Mouse (Mus musculus) adrenal gland, postnatal 36 days (tissue): ENCODE measurements around the gene Fam20a. TPM values are rescaled to one million over a fixed set of nuclear protein-coding genes. Genes with fewer than 3 reads are reported as not detected.
A peak's percentile ranks its signal among the peaks of the same experiment; 100 is the strongest.

Source experiments
- DNase-seq, 2 experiments: peaks; one replicate each; pipeline ENCODE4 v3.0.0; 2021; ENCODE audit warnings: mixed read lengths in 1 of 2
- total RNA-seq, 2 experiments: library from RNA; stranded (reverse); gene quantifications; 2 replicates each; pipeline ENCODE4 v1.2.3; 2021

Gene Fam20a
- total RNA-seq, 2 experiments from 2014 or later: 2.2 to 4.1 TPM

- DNase-seq: no peak
Measured at GRCm38 (mm10) chr11:109654581-109654980, 67.5 kb downstream of the Fam20a start.

- DNase-seq: no peak
Measured at GRCm38 (mm10) chr11:109653201-109653600, 68.9 kb downstream of the Fam20a start.

GRCm38 (mm10) chr11:109652505-109652904 lies 69.6 kb downstream of the Fam20a start:
- DNase-seq: no peak

- peak; percentile 38 to 42 for DNase-seq
Measured at GRCm38 (mm10) chr11:109651566-109652024, 70.5 kb downstream of the Fam20a start.

- peak; percentile 94 to 96 for DNase-seq
Measured at GRCm38 (mm10) chr11:109650788-109651565, 71.1 kb downstream of the Fam20a start.

GRCm38 (mm10) chr11:109649975-109650701 lies 71.9 kb downstream of the Fam20a start:
- peak; percentile 79 to 87 for DNase-seq

- DNase-seq: no peak
Measured at GRCm38 (mm10) chr11:109649206-109649605, 72.9 kb downstream of the Fam20a start, which contains the start of gene Prkar1a. Gene Prkar1a (plus strand): TSS chr11:109649405.

- no peak for DNase-seq
Measured at GRCm38 (mm10) chr11:109648510-109648909, 73.6 kb downstream of the Fam20a start.

- peak; percentile 72 to 79 for DNase-seq
Measured at GRCm38 (mm10) chr11:109641498-109642222, 80.4 kb downstream of the Fam20a start.

GRCm38 (mm10) chr11:109635871-109636395 lies 86.1 kb downstream of the Fam20a start:
- DNase-seq: no peak

- DNase-seq: no peak
Measured at GRCm38 (mm10) chr11:109634928-109635327, 87.2 kb downstream of the Fam20a start.

GRCm38 (mm10) chr11:109629021-109629521 lies 93.0 kb downstream of the Fam20a start:
- DNase-seq: no peak

- DNase-seq: no peak
Measured at GRCm38 (mm10) chr11:109628099-109628498, 94.0 kb downstream of the Fam20a start.

GRCm38 (mm10) chr11:109627648-109628047 lies 94.4 kb downstream of the Fam20a start:
- DNase-seq: no peak

- DNase-seq: no peak
Measured at GRCm38 (mm10) chr11:109623238-109623637, 98.8 kb downstream of the Fam20a start.

GRCm38 (mm10) chr11:109622518-109623037 lies 99.5 kb downstream of the Fam20a start:
- peak; percentile 22 to 50 for DNase-seq

- peak; percentile 56 to 70 for DNase-seq
Measured at GRCm38 (mm10) chr11:109621183-109621582, 100.9 kb downstream of the Fam20a start.

GRCm38 (mm10) chr11:109620356-109620755 lies 101.7 kb downstream of the Fam20a start:
- peak; percentile 72 to 74 for DNase-seq
